Mouse (Mus musculus): ENCODE data around the gene Gm11559.
"Not testable (repeated sequence)": the region's sequence is repeated elsewhere in the genome, so short reads cannot be mapped to it uniquely, and the experiment has no call there.

The Gm11559 gene

GRCm38 (mm10) chr11:99864176-99864575, at the start of gene Gm11559:
Gene Gm11559, plus strand, starts transcription at chr11:99864476.
- DNase-seq: not testable (repeated sequence)

GRCm38 (mm10) chr11:99815566-99815965, 48.7 kb upstream of the Gm11559 start, which contains the start of gene Gm11564:
Gene Gm11564, minus strand, starts transcription at chr11:99815666.
- not testable (repeated sequence) for DNase-seq

GRCm38 (mm10) chr11:99837966-99838365, 26.3 kb upstream of the Gm11559 start, which contains the start of gene 2300003K06Rik:
Gene 2300003K06Rik, minus strand, starts transcription at chr11:99838066.
- DNase-seq: no peak

- no peak for DNase-seq
Observed at GRCm38 (mm10) chr11:99842185-99842584, 22.1 kb upstream of the Gm11559 start.

GRCm38 (mm10) chr11:99846746-99847145, 17.5 kb upstream of the Gm11559 start:
- no peak for DNase-seq

GRCm38 (mm10) chr11:99851508-99851907, 12.8 kb upstream of the Gm11559 start, which contains the start of gene Krtap4-16:
Gene Krtap4-16, minus strand, starts transcription at chr11:99851608.
- no peak for DNase-seq

- DNase-seq: no peak
Observed at GRCm38 (mm10) chr11:99854121-99854520, 10.2 kb upstream of the Gm11559 start.

- no peak for DNase-seq
Observed at GRCm38 (mm10) chr11:99857617-99858016, 6.7 kb upstream of the Gm11559 start, which contains the start of gene Gm11568. Gene Gm11568, plus strand, starts transcription at chr11:99857917.

GRCm38 (mm10) chr11:99858761-99859160, 5.5 kb upstream of the Gm11559 start:
- no peak for DNase-seq

- DNase-seq: not testable (repeated sequence)
Observed at GRCm38 (mm10) chr11:99873089-99873488, 8.8 kb downstream of the Gm11559 start, which contains the start of gene Krtap9-1. Gene Krtap9-1, plus strand, starts transcription at chr11:99873389.

GRCm38 (mm10) chr11:99878887-99879286, 14.6 kb downstream of the Gm11559 start, which contains the start of gene Gm11567:
Gene Gm11567, plus strand, starts transcription at chr11:99879187.
- DNase-seq: not testable (repeated sequence)

- no peak for DNase-seq
Observed at GRCm38 (mm10) chr11:99907620-99908019, 43.3 kb downstream of the Gm11559 start, which contains the start of gene Krtap31-1. Gene Krtap31-1, plus strand, starts transcription at chr11:99907920.

- no peak for DNase-seq
Observed at GRCm38 (mm10) chr11:99914451-99914850, 50.2 kb downstream of the Gm11559 start, which contains the start of gene Gm11565. Gene Gm11565, plus strand, starts transcription at chr11:99914751.
